Mouse (Mus musculus) brain, embryonic 14.5 days (tissue): ENCODE data around the gene Ush2a.

Source experiments
- CTCF ChIP-seq: fragments of 200-500 bp; IDR thresholded peaks from 2 replicates; pipeline ENCODE4 v1.5.1; 2012; ENCODE audit warnings: inconsistent platforms, mild to moderate bottlenecking, moderate library complexity, borderline replicate concordance; ENCODE audit not compliant: insufficient read depth, insufficient read length; ENCODE audit errors: extremely low read depth
- POLR2A ChIP-seq: fragments of 200-500 bp; IDR thresholded peaks from 2 replicates; pipeline ENCODE4 v1.6.1; 2012; ENCODE audit warnings: mild to moderate bottlenecking, inconsistent platforms, borderline replicate concordance; ENCODE audit not compliant: poor library complexity, insufficient read depth, insufficient read length, severe bottlenecking; ENCODE audit errors: extremely low read depth

- TF ChIP-seq POLR2A (no peak), CTCF (peak; percentile 25; the same call in 1 of the 2 replicates)
Observed at GRCm38 (mm10) chr1:188260259-188261107, 1.3 kb upstream of the Ush2a start.
